Mouse (Mus musculus): ENCODE data around the gene Smg6. TPM values are rescaled to one million over a fixed set of nuclear protein-coding genes. Genes with fewer than 3 reads are reported as not detected.

Gene Smg6
- polyA plus RNA-seq (2015; fragmentation: Nextera tagmentation; extraction: Ambion mirVana) = 15.8 and 15.9 TPM in 2 replicates

- H3K9me3 ChIP-seq (replicated peaks; ENCODE audit: control insufficient read depth, low read length) = no peaks in the 10 kb centered on the region
- peak within 1 kb of the TSS; percentile 76 for H3K4me2 ChIP-seq (ENCODE audit: low read depth, low read length)
- ATAC-seq (ENCODE audit: insufficient read depth, low FRiP score) = peak; percentile 96
- 0 out of 2 replicates have a peak, but pooled peaks cover 4% of the 10 kb centered on the region for H3K36me3 ChIP-seq (ENCODE audit: control insufficient read depth, insufficient read depth, low read length)
- H3K27me3 ChIP-seq (ENCODE audit: control insufficient read depth, insufficient read depth, low read length) = no peaks in the 10 kb centered on the region
- H3K9ac ChIP-seq (ENCODE audit: low read length) = peak within 1 kb of the TSS; percentile 97
- under 1% methylated on average over 83 of the region's 88 CpGs for WGBS
- H3K4me3 ChIP-seq (replicated peaks; ENCODE audit: low read length) = peak within 1 kb of the TSS; percentile 93
- H3K27ac ChIP-seq (ENCODE audit: low read length) = peak within 1 kb of the TSS; percentile 99
- H3K4me1 ChIP-seq (ENCODE audit: control insufficient read depth, insufficient read depth, low read length) = peaks cover 12% of the 10 kb centered on the region
Measured at GRCm38 (mm10) chr11:74925577-74926387, at the start of gene Smg6, which contains the start of gene Srr. Smg6 (plus strand) TSS chr11:74925823. Srr (minus strand) TSS chr11:74925948.

DNA sequence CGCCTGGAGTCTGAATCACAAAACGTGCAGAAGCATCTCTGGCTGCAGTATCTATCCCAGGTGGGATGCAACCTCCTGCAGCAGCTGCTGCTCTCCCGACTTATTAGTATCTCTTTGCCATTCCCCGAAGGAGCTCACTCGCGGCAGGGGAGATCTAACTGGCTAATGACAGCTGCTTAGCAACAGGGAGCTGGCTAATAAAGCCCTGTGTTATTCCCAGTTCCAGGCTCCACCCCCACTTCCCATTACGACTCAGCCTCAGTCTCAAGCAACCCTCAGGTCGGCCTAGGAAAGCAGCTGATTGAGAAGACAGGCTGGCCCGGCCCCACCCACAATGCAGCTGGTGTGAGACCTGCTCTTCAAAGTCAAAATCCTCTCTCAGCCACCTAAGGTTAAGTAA lies 48.8 kb upstream of the Smg6 start:
- H3K9ac ChIP-seq (ENCODE audit: low read length) = no peak overlapping the region
- H3K27me3 ChIP-seq (ENCODE audit: control insufficient read depth, insufficient read depth, low read length) = no peaks in the 10 kb centered on the region
- peaks cover 18% of the 10 kb centered on the region for H3K4me1 ChIP-seq (ENCODE audit: control insufficient read depth, insufficient read depth, low read length)
- no peaks in the 10 kb centered on the region for H3K36me3 ChIP-seq (ENCODE audit: control insufficient read depth, insufficient read depth, low read length)
- H3K4me3 ChIP-seq (replicated peaks; ENCODE audit: low read length) = no peak overlapping the region; the same call in 1 of the 2 replicates
- peak overlapping the region; percentile 41; the same call in 1 of the 2 replicates for H3K4me2 ChIP-seq (ENCODE audit: low read depth, low read length)
- 2% methylated on average over 9 of the region's 9 CpGs for WGBS
- peak overlapping the region; percentile 2; the same call in 1 of the 2 replicates for H3K27ac ChIP-seq (ENCODE audit: low read length)
- H3K9me3 ChIP-seq (replicated peaks; ENCODE audit: control insufficient read depth, low read length) = no peaks in the 10 kb centered on the region
- peak; percentile 84 for ATAC-seq (ENCODE audit: insufficient read depth, low FRiP score)

DNA sequence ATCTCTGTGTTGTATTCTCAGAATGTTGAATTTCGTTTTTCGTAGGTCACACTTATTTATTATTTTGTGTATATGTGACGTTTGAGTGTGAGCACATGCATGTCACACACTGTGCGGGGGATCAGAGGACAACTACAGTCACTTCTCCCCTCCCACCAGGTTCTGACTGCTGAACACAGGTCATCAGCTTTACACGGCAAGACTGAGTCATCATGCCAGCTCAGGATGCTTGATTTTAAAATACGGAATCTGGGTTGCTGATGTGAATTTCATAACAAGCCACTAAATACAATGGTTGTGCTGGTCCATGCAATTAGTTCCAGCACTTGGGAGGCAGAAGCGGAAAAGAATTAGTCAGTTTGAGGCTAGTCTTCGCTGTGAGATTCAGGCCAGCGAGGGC lies 44.6 kb upstream of the Smg6 start:
- Histone ChIP-seq H3K9ac (ENCODE audit: low read length) (0 out of 2 replicates have a peak overlapping the region, but pooled peaks have one; percentile 11), H3K27ac (ENCODE audit: low read length) (no peak overlapping the region), H3K4me1 (ENCODE audit: control insufficient read depth, insufficient read depth, low read length) (peaks cover 20% of the 10 kb centered on the region), H3K27me3 (ENCODE audit: control insufficient read depth, insufficient read depth, low read length) (no peaks in the 10 kb centered on the region), H3K9me3 (replicated peaks; ENCODE audit: control insufficient read depth, low read length) (no peaks in the 10 kb centered on the region), H3K4me2 (ENCODE audit: low read depth, low read length) (no peak overlapping the region), H3K36me3 (ENCODE audit: control insufficient read depth, insufficient read depth, low read length) (no peaks in the 10 kb centered on the region), H3K4me3 (replicated peaks; ENCODE audit: low read length) (no peak overlapping the region)
- WGBS = 80% methylated on average over 9 of the region's 9 CpGs
- ATAC-seq (ENCODE audit: insufficient read depth, low FRiP score) = no peak

DNA sequence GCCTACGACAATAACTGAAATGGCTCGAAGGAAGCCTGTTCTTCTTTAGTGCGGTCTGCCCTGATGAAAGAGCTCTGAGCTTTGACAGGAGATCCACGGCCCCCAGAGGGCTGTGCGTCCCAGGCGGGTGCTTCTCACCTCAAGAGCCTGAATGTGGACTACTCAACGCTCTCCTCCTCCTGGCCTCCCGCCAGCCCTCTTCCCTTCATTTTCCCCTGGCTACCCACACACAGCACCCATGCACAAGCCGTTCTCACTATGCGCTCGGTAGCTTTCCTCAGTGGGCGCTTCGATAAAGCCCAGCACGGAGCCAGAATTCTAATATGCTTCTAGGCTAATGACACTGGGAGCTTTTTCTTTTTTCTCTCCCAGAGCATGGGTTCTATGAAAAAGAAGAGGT lies 43.6 kb upstream of the Smg6 start:
- Histone ChIP-seq H3K9ac (ENCODE audit: low read length) (peak overlapping the region; percentile 4; the same call in 1 of the 2 replicates), H3K27ac (ENCODE audit: low read length) (no peak overlapping the region), H3K36me3 (ENCODE audit: control insufficient read depth, insufficient read depth, low read length) (no peaks in the 10 kb centered on the region), H3K9me3 (replicated peaks; ENCODE audit: control insufficient read depth, low read length) (no peaks in the 10 kb centered on the region), H3K4me1 (ENCODE audit: control insufficient read depth, insufficient read depth, low read length) (peaks cover 10% of the 10 kb centered on the region), H3K4me2 (ENCODE audit: low read depth, low read length) (no peak overlapping the region), H3K27me3 (ENCODE audit: control insufficient read depth, insufficient read depth, low read length) (no peaks in the 10 kb centered on the region), H3K4me3 (replicated peaks; ENCODE audit: low read length) (no peak overlapping the region)
- ATAC-seq (ENCODE audit: insufficient read depth, low FRiP score) = no peak
- 52% methylated on average over 14 of the region's 14 CpGs for WGBS

DNA sequence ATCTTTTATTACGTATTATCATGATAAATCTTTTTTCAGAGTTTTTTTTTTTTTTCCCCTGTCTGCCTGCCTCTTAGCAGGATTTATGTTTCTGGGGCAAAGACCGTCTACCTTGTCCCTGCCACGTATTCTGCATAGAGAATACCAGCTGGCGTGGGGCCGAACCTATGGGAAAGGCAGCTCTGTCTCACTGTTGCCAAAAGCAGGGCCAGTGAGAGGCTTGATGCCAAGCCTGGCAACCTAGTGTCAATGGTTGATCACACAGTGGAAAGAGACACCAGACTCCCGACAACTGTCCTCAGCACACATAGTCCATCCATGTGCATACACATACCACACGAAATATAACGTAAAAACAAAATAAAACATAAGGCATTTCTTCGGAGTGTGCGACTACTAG lies 42.5 kb upstream of the Smg6 start:
- Histone ChIP-seq H3K4me2 (ENCODE audit: low read depth, low read length) (no peak overlapping the region), H3K4me3 (replicated peaks; ENCODE audit: low read length) (no peak overlapping the region), H3K9ac (ENCODE audit: low read length) (no peak overlapping the region), H3K4me1 (ENCODE audit: control insufficient read depth, insufficient read depth, low read length) (peaks cover 9% of the 10 kb centered on the region; the same call in 1 of the 2 replicates), H3K36me3 (ENCODE audit: control insufficient read depth, insufficient read depth, low read length) (no peaks in the 10 kb centered on the region), H3K27me3 (ENCODE audit: control insufficient read depth, insufficient read depth, low read length) (no peaks in the 10 kb centered on the region), H3K27ac (ENCODE audit: low read length) (no peak overlapping the region), H3K9me3 (replicated peaks; ENCODE audit: control insufficient read depth, low read length) (no peaks in the 10 kb centered on the region)
- ATAC-seq (ENCODE audit: insufficient read depth, low FRiP score) = no peak
- WGBS = 93% methylated on average over 10 of the region's 10 CpGs

DNA sequence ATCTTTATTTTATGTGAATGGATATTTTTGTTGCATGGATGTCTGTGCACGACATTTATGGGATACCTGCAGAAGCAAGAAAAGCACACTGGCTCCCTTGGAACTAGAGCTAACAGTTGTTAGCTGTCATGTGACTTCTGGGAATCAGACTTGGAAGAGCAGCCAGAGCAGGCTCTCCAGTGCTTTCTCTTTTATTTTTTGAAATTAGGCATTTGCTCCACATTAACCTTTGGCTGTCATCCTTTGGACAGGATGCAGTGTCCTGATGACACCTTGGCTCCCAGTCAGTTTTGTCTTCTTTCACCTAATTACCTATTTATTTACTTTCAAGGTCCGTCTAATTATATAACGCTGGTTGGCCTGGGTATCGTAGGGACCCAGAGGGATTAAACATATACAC lies 31.0 kb upstream of the Smg6 start:
- H3K9me3 ChIP-seq (replicated peaks; ENCODE audit: control insufficient read depth, low read length) = no peaks in the 10 kb centered on the region
- H3K4me2 ChIP-seq (ENCODE audit: low read depth, low read length) = no peak overlapping the region
- H3K4me1 ChIP-seq (ENCODE audit: control insufficient read depth, insufficient read depth, low read length) = peaks cover 7% of the 10 kb centered on the region; the same call in 1 of the 2 replicates
- H3K27ac ChIP-seq (ENCODE audit: low read length) = no peak overlapping the region
- no peak overlapping the region for H3K4me3 ChIP-seq (replicated peaks; ENCODE audit: low read length)
- WGBS = 77% methylated on average over 4 of the region's 4 CpGs
- ATAC-seq (ENCODE audit: insufficient read depth, low FRiP score) = no peak
- no peak overlapping the region for H3K9ac ChIP-seq (ENCODE audit: low read length)
- no peaks in the 10 kb centered on the region for H3K27me3 ChIP-seq (ENCODE audit: control insufficient read depth, insufficient read depth, low read length)
- H3K36me3 ChIP-seq (ENCODE audit: control insufficient read depth, insufficient read depth, low read length) = no peaks in the 10 kb centered on the region

GRCm38 (mm10) chr11:74895980-74896900 lies 29.4 kb upstream of the Smg6 start:
- peak; percentile 73 for ATAC-seq (ENCODE audit: insufficient read depth, low FRiP score)
- Histone ChIP-seq H3K4me3 (replicated peaks; ENCODE audit: low read length) (peak overlapping the region; percentile 98), H3K4me2 (ENCODE audit: low read depth, low read length) (peak overlapping the region; percentile 95), H3K27ac (ENCODE audit: low read length) (peak overlapping the region; percentile 93), H3K36me3 (ENCODE audit: control insufficient read depth, insufficient read depth, low read length) (peaks cover 13% of the 10 kb centered on the region), H3K27me3 (ENCODE audit: control insufficient read depth, insufficient read depth, low read length) (no peaks in the 10 kb centered on the region), H3K9ac (ENCODE audit: low read length) (peak overlapping the region; percentile 88), H3K9me3 (replicated peaks; ENCODE audit: control insufficient read depth, low read length) (no peaks in the 10 kb centered on the region), H3K4me1 (ENCODE audit: control insufficient read depth, insufficient read depth, low read length) (peaks cover 17% of the 10 kb centered on the region)
- under 1% methylated on average over 50 of the region's 55 CpGs for WGBS

GRCm38 (mm10) chr11:74896901-74897677 lies 28.5 kb upstream of the Smg6 start, which contains the start of gene Sgsm2:
Sgsm2 (minus strand) TSS chr11:74897060.
- Histone ChIP-seq H3K9ac (ENCODE audit: low read length) (peak within 1 kb of the TSS; percentile 88), H3K27me3 (ENCODE audit: control insufficient read depth, insufficient read depth, low read length) (no peaks in the 10 kb centered on the region), H3K27ac (ENCODE audit: low read length) (peak within 1 kb of the TSS; percentile 93), H3K36me3 (ENCODE audit: control insufficient read depth, insufficient read depth, low read length) (peaks cover 21% of the 10 kb centered on the region), H3K4me2 (ENCODE audit: low read depth, low read length) (peak within 1 kb of the TSS; percentile 95), H3K4me1 (ENCODE audit: control insufficient read depth, insufficient read depth, low read length) (peaks cover 17% of the 10 kb centered on the region), H3K9me3 (replicated peaks; ENCODE audit: control insufficient read depth, low read length) (no peaks in the 10 kb centered on the region), H3K4me3 (replicated peaks; ENCODE audit: low read length) (peak within 1 kb of the TSS; percentile 98)
- ATAC-seq (ENCODE audit: insufficient read depth, low FRiP score) = peak; percentile 84
- WGBS = under 1% methylated on average over 65 of the region's 74 CpGs
